Mouse (Mus musculus) kidney, adult 2 months (tissue): ENCODE measurements around the gene Esrrg.

Experiments
- CTCF ChIP-seq: fragments of 200-500 bp; conservative IDR thresholded peaks from 2 replicates; pipeline ENCODE4 v1.5.1; 2011; ENCODE audit warnings: low read depth, mild to moderate bottlenecking, control low read depth, low read length, moderate library complexity, mixed read lengths; ENCODE audit not compliant: insufficient read depth, insufficient read length
- POLR2A ChIP-seq: fragments of 200-500 bp; IDR thresholded peaks from one replicate; pipeline ENCODE4 v1.6.1; 2011; ENCODE audit warnings: low read depth, low read length, control low read depth

DNA sequence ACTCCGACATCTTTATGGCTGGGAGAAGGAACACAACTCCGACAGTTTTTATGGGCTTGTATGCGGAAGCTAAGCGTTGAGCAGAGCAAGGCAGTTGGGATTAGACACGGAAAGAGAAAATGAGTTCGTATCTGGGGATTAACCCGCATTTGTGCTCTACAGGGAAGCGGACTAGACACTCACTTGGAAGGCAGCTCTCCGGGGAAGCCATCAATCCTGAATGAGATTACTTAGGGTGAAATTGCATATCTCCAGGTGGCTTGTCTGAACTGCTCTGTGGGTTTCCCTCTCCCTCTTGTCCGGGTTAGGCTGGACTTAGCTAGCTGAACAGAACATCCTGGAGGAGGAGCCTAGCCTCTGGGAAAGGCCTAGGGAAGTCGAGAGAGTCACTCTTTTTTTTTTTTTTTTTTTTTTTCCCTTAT, 4.5 kb upstream of the Esrrg start:
- no peak for TF ChIP-seq CTCF
- no peak for TF ChIP-seq POLR2A
